Mouse (Mus musculus): ENCODE measurements around the gene Smarca5. TPM values are rescaled to one million over a fixed set of nuclear protein-coding genes. Genes with fewer than 3 reads are reported as not detected.

The Smarca5 gene
- 178 TPM for polyA plus RNA-seq (2017; shearing (Covaris generic))

DNA sequence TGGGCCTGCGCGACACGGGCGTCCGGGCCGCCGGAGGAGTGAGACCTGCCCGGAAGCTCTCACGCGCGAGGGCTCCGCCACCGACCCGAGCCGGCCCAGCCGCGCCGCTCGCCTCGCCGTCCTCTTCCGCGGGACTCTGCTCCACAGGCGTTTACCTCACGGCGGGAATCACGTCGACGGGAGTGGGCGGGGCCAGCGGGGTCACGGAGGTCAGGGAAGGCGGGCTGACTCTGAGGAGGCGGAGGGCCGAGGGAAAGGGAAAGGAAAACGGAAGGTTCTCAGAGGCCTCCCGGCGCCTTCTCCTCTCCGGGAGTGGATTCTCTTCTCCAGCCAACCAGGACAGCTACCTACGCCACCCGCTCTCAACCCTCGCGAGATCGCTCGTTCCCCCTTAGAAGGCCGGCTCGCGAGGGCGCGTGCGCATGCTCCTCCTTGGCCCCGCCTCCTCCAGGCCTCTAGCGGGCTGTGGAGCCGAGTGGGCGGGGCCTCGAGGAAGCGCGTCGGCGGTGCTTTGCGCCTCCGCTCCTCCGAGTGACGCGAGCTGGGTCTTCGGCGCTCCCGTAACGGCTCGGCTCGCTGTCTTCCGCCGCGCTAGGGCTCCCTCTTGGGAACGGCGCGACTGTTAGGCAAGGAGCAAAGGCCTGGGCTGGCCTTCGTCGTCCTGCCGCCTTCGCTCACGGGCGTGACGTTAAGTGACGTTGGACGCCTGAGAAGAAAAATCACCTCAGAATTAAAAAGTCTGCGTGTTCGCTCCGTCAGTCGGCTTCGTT lies at the start of gene Smarca5:
TSS of gene Smarca5 (minus strand) at position 343 of the 770 bp plus-strand sequence.

Other genes with a start within 250 kb of the Smarca5 start
- gene Gypa, start 245.7 kb downstream of the Smarca5 start, polyA plus RNA-seq (2017; shearing (Covaris generic)), result not detected
- not detected for gene Frem3, start 128.4 kb downstream of the Smarca5 start, polyA plus RNA-seq (2017; shearing (Covaris generic))
- gene Gab1, start 141.0 kb upstream of the Smarca5 start, polyA plus RNA-seq (2017; shearing (Covaris generic)), result not detected